Mouse (Mus musculus) embryonic facial prominence, embryonic 13.5 days (tissue): ENCODE measurements around the gene Fgfr2. TPM values are rescaled to one million over a fixed set of nuclear protein-coding genes. Genes with fewer than 3 reads are reported as not detected.

Experiments
- ATAC-seq: fragments of 200-750 bp; cut with Nextera tagmentation; 2 replicates; pipeline ENCODE4 v1.8.0; 2017; ENCODE audit warnings: low read depth; ENCODE audit not compliant: insufficient number of reproducible peaks, insufficient read depth, low FRiP score, low TSS enrichment
- H3K27ac ChIP-seq: fragments of 300-500 bp; sonication (generic); 2 replicates; pipeline ENCODE4 v1.5.1; 2015; ENCODE audit warnings: moderate library complexity, mild to moderate bottlenecking, inconsistent platforms
- H3K27me3 ChIP-seq: fragments of 300-500 bp; sonication (generic); 2 replicates; pipeline ENCODE4 v1.6.1; 2015; ENCODE audit warnings: mild to moderate bottlenecking, inconsistent platforms
- H3K36me3 ChIP-seq: fragments of 300-500 bp; sonication (generic); 2 replicates; pipeline ENCODE4 v1.6.1; 2015; ENCODE audit warnings: mild to moderate bottlenecking, inconsistent platforms
- H3K4me1 ChIP-seq: fragments of 300-500 bp; sonication (generic); 2 replicates; pipeline ENCODE4 v1.6.1; 2015; ENCODE audit warnings: inconsistent platforms
- H3K4me2 ChIP-seq: fragments of 300-500 bp; sonication (generic); 2 replicates; pipeline ENCODE4 v1.6.1; 2015; ENCODE audit warnings: moderate library complexity, mild to moderate bottlenecking, inconsistent platforms
- H3K4me3 ChIP-seq: fragments of 300-500 bp; sonication (generic); 2 replicates; pipeline ENCODE4 v1.5.1; 2015; ENCODE audit warnings: mild to moderate bottlenecking, inconsistent platforms
- H3K9ac ChIP-seq: fragments of 300-500 bp; sonication (generic); 2 replicates; pipeline ENCODE4 v1.6.1; 2015; ENCODE audit warnings: mild to moderate bottlenecking, inconsistent platforms
- H3K9me3 ChIP-seq: fragments of 300-500 bp; sonication (generic); 2 replicates; pipeline ENCODE4 v1.6.1; 2016; ENCODE audit warnings: inconsistent platforms
- WGBS: fragments of 180-500 bp; shearing (Covaris S2); methylation state at CpG from one replicate; pipeline ENCODE4 v1.1.7; 2015; ENCODE audit warnings: mixed read lengths; 5-methylcytosine and 5-hydroxymethylcytosine counted together
- polyA plus RNA-seq: library from polyadenylated mRNA; unstranded; fragments of >200 nt; fragmentation: Nextera tagmentation; extraction: Ambion mirVana; gene quantifications from 2 replicates; pipeline ENCODE4 v1.2.1, GENCODE M21; 2015

Gene Fgfr2
- polyA plus RNA-seq, 1 experiment from 2014 or later: 174 TPM

GRCm38 (mm10) chr7:130267099-130267498 lies 2856.1 kb downstream of the Fgfr2 start:
- H3K9me3 ChIP-seq: no peaks in the 10 kb centered on the region
- H3K27me3 ChIP-seq: no peaks in the 10 kb centered on the region
- H3K9ac ChIP-seq: peak overlapping the region; percentile 98; the same call in 1 of the 2 replicates
- H3K36me3 ChIP-seq: peaks cover 1% of the 10 kb centered on the region; the same call in 1 of the 2 replicates
- ATAC-seq: no peak
- no peak overlapping the region for H3K4me3 ChIP-seq
- H3K4me1 ChIP-seq: peaks cover 20% of the 10 kb centered on the region
- WGBS: 37% methylated on average over 5 of the region's 5 CpGs
- 0 out of 2 replicates have a peak overlapping the region, but pooled peaks have one; percentile 98 for H3K27ac ChIP-seq
- H3K4me2 ChIP-seq: peak overlapping the region; percentile 70; the same call in 1 of the 2 replicates

DNA sequence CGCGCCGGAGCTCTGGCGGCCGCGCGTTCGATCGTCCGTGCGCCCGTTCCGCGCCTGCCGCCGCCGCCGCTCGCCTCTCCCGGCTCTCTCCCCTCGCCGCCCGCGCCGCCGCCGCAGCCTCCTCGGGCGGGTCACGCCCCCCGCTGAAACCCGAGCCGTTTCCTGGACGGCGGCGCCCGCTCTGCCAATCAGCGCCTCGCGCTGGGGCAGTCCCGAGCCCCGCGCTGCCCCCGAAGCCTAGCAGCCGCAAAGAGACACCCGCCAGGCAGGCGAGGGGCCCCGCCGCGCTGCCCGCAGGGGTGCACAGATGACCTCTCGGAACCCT lies 2857.0 kb downstream of the Fgfr2 start:
- peak overlapping the region; percentile 70 for H3K4me2 ChIP-seq
- peak overlapping the region; percentile 98 for H3K9ac ChIP-seq
- peak overlapping the region; percentile 90 for H3K4me3 ChIP-seq
- H3K9me3 ChIP-seq: no peaks in the 10 kb centered on the region
- under 1% methylated on average over 49 of the region's 52 CpGs for WGBS
- ATAC-seq: peak; percentile 92
- H3K4me1 ChIP-seq: peaks cover 30% of the 10 kb centered on the region
- H3K27me3 ChIP-seq: no peaks in the 10 kb centered on the region
- peak overlapping the region; percentile 98 for H3K27ac ChIP-seq
- H3K36me3 ChIP-seq: peaks cover 11% of the 10 kb centered on the region

DNA sequence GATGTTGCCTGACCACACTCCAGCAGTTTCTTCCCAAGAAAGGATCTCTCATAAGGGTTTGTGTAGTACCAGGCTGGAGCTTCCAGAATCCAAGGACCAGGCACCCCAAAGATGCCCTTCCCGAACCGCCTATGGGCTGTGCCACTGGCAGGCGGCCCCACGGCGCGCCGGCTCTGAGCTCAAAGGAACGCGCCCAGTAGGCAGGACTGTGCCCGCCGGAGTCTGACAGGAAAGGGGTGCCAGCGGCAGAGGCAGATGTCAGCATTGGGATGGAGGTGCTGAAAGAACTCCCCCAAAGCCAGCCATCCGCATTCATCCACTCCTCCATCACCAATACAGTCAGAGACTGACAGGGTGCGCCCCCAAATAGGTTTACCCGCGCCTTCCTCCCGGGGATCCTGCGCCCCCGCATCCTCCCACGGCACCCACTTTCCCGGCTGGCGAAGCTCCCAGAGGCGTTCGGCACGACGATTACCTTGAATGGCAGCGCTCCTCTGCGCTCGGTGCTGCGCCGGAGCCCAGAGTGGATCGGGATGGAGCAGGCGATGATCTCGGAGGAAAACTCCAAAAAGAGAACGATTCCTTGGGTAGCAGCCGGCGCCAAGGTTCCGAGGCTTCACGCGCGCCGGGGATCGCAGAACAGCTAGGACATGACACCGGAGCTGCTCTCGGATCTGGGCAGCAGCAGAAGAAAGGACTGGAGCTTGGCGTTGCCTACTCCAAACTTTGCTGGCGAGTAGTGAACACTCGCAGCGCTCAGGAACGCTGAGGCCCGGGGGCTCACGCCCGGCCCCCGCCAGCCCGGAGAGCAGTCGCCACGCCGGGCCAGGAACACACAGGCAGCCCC lies 2857.6 kb downstream of the Fgfr2 start:
- WGBS: 0% methylated on average over 58 of the region's 58 CpGs
- Histone ChIP-seq H3K4me1 (peaks cover 36% of the 10 kb centered on the region), H3K36me3 (peaks cover 17% of the 10 kb centered on the region), H3K4me2 (peak overlapping the region; percentile 70), H3K4me3 (peak overlapping the region; percentile 90), H3K27me3 (no peaks in the 10 kb centered on the region), H3K27ac (peak overlapping the region; percentile 98), H3K9ac (peak overlapping the region; percentile 98), H3K9me3 (no peaks in the 10 kb centered on the region)
- peak; percentile 68 for ATAC-seq

- Histone ChIP-seq H3K4me2 (peak overlapping the region; percentile 70), H3K4me3 (peak overlapping the region; percentile 90), H3K36me3 (peaks cover 20% of the 10 kb centered on the region), H3K27me3 (no peaks in the 10 kb centered on the region), H3K4me1 (peaks cover 44% of the 10 kb centered on the region), H3K27ac (peak overlapping the region; percentile 98), H3K9me3 (no peaks in the 10 kb centered on the region), H3K9ac (peak overlapping the region; percentile 98)
- WGBS: under 1% methylated on average over 41 of the region's 41 CpGs
- no peak for ATAC-seq
These were observed 2858.4 kb downstream of the Fgfr2 start for GRCm38 (mm10) chr7:130264616-130265318.

GRCm38 (mm10) chr7:130263799-130264351 lies 2859.3 kb downstream of the Fgfr2 start:
- WGBS: under 1% methylated on average over 20 of the region's 20 CpGs
- peaks cover 45% of the 10 kb centered on the region for H3K4me1 ChIP-seq
- H3K9me3 ChIP-seq: no peaks in the 10 kb centered on the region
- peak overlapping the region; percentile 70 for H3K4me2 ChIP-seq
- peak overlapping the region; percentile 98 for H3K9ac ChIP-seq
- H3K4me3 ChIP-seq: peak overlapping the region; percentile 90
- peak overlapping the region; percentile 98 for H3K27ac ChIP-seq
- ATAC-seq: no peak; the same call in 1 of the 2 replicates
- H3K36me3 ChIP-seq: peaks cover 26% of the 10 kb centered on the region
- H3K27me3 ChIP-seq: no peaks in the 10 kb centered on the region

DNA sequence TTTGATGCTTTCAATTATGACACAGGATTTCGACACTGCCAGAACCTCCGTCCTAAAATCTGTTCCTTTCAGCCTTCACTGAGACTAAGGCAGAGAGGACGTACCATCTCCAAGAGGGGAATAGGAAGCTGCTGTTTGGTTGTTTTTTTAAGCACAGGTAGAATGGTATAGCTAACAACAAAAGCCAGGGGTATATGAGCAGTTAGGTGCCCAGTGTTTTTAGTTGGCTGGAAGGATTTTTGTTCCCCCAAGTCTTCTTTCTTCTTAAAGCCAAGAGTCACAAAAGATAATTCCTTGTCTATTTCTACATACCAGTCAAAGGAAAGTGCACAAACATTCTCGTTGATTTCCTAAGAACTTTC lies 2859.9 kb downstream of the Fgfr2 start:
- H3K4me1 ChIP-seq: peaks cover 52% of the 10 kb centered on the region
- H3K9me3 ChIP-seq: no peaks in the 10 kb centered on the region
- peak overlapping the region; percentile 98 for H3K9ac ChIP-seq
- H3K27ac ChIP-seq: peak overlapping the region; percentile 98
- peaks cover 26% of the 10 kb centered on the region for H3K36me3 ChIP-seq
- H3K4me2 ChIP-seq: peak overlapping the region; percentile 70
- no peak for ATAC-seq
- no peaks in the 10 kb centered on the region for H3K27me3 ChIP-seq
- 13% methylated on average over 4 of the region's 4 CpGs for WGBS
- H3K4me3 ChIP-seq: peak overlapping the region; percentile 90

DNA sequence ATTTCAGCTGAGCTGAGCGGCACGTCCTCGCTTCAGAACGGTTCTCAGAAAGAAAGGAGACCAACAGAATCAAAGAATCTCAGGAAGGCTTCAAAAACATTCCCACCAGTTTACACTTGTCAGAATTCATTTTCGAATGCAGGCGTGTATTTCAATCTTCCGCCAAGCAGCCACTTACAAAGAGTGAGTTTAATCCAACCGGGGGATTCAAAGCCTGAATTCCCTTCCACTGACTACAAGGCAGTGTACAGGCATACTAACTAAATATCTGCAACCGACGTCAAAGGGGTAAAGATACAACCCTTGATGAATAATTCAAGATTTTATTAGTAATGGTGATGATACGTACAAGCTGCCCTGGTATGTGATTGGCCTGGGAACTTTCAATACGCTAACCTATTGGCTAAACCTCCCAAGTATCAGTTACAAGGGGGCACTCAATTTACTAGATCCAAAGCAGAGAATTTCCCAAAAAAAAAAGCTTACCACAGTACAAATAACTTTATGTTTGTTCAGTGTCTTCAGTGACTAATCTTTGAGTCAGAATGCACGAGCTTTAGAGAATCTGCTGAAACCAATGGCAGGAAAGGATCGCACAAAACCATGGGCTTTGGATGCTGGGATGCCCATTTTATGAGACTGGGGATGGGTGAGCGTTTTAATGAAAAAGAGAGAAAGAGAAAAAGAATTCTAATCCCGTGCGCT lies 2860.5 kb downstream of the Fgfr2 start:
- peaks cover 26% of the 10 kb centered on the region for H3K36me3 ChIP-seq
- peak overlapping the region; percentile 98 for H3K27ac ChIP-seq
- ATAC-seq: no peak
- H3K4me2 ChIP-seq: peak overlapping the region; percentile 70
- no peaks in the 10 kb centered on the region for H3K9me3 ChIP-seq
- WGBS: 15% methylated on average over 17 of the region's 17 CpGs
- peaks cover 57% of the 10 kb centered on the region for H3K4me1 ChIP-seq
- H3K27me3 ChIP-seq: no peaks in the 10 kb centered on the region
- peak overlapping the region; percentile 98 for H3K9ac ChIP-seq
- H3K4me3 ChIP-seq: peak overlapping the region; percentile 90

- Histone ChIP-seq H3K4me2 (peak overlapping the region; percentile 70), H3K27me3 (no peaks in the 10 kb centered on the region), H3K36me3 (peaks cover 30% of the 10 kb centered on the region), H3K4me3 (peak overlapping the region; percentile 90), H3K9me3 (no peaks in the 10 kb centered on the region), H3K27ac (peak overlapping the region; percentile 98), H3K4me1 (peaks cover 62% of the 10 kb centered on the region), H3K9ac (peak overlapping the region; percentile 98)
- WGBS: 37% methylated on average over 17 of the region's 17 CpGs
- no peak for ATAC-seq
These were observed 2861.2 kb downstream of the Fgfr2 start for GRCm38 (mm10) chr7:130261684-130262527.

- H3K9me3 ChIP-seq: no peaks in the 10 kb centered on the region
- peak overlapping the region; percentile 98 for H3K27ac ChIP-seq
- ATAC-seq: no peak
- peak overlapping the region; percentile 70 for H3K4me2 ChIP-seq
- peak overlapping the region; percentile 90 for H3K4me3 ChIP-seq
- H3K36me3 ChIP-seq: peaks cover 35% of the 10 kb centered on the region
- H3K27me3 ChIP-seq: no peaks in the 10 kb centered on the region
- 55% methylated on average over 20 of the region's 20 CpGs for WGBS
- H3K4me1 ChIP-seq: peaks cover 63% of the 10 kb centered on the region
- peak overlapping the region; percentile 98 for H3K9ac ChIP-seq
These were observed 2862.1 kb downstream of the Fgfr2 start for GRCm38 (mm10) chr7:130260905-130261683.

GRCm38 (mm10) chr7:130260060-130260459 lies 2863.1 kb downstream of the Fgfr2 start:
- H3K36me3 ChIP-seq: peaks cover 36% of the 10 kb centered on the region
- 4% methylated on average over 5 of the region's 5 CpGs for WGBS
- peak overlapping the region; percentile 70 for H3K4me2 ChIP-seq
- H3K4me1 ChIP-seq: peaks cover 73% of the 10 kb centered on the region
- H3K9ac ChIP-seq: peak overlapping the region; percentile 98
- H3K27ac ChIP-seq: peak overlapping the region; percentile 98
- no peaks in the 10 kb centered on the region for H3K27me3 ChIP-seq
- no peaks in the 10 kb centered on the region for H3K9me3 ChIP-seq
- H3K4me3 ChIP-seq: peak overlapping the region; percentile 90
- no peak for ATAC-seq
